Mouse (Mus musculus) gastrocnemius, postnatal 14 days (tissue): ENCODE measurements around the gene Ggnbp2. TPM values are rescaled to one million over a fixed set of nuclear protein-coding genes. Genes with fewer than 3 reads are reported as not detected.

ENCODE experiments used
- DNase-seq: peaks from one replicate; pipeline ENCODE4 v3.0.0; 2021; ENCODE audit warnings: mixed read lengths
- intact Hi-C: fragments of 180-260 bp; cut with DNase I; formaldehyde crosslinking; loops from one replicate; pipeline ENCODE4 v1.15.1; 2025; ENCODE audit warnings: low total_unique reads
- total RNA-seq, 2 experiments: library from RNA; stranded (reverse); gene quantifications; 2 replicates each; pipeline ENCODE4 v1.2.3; 2021

Ggnbp2 gene
- total RNA-seq, 2 experiments from 2014 or later = 33.9 to 40.8 TPM

DNA sequence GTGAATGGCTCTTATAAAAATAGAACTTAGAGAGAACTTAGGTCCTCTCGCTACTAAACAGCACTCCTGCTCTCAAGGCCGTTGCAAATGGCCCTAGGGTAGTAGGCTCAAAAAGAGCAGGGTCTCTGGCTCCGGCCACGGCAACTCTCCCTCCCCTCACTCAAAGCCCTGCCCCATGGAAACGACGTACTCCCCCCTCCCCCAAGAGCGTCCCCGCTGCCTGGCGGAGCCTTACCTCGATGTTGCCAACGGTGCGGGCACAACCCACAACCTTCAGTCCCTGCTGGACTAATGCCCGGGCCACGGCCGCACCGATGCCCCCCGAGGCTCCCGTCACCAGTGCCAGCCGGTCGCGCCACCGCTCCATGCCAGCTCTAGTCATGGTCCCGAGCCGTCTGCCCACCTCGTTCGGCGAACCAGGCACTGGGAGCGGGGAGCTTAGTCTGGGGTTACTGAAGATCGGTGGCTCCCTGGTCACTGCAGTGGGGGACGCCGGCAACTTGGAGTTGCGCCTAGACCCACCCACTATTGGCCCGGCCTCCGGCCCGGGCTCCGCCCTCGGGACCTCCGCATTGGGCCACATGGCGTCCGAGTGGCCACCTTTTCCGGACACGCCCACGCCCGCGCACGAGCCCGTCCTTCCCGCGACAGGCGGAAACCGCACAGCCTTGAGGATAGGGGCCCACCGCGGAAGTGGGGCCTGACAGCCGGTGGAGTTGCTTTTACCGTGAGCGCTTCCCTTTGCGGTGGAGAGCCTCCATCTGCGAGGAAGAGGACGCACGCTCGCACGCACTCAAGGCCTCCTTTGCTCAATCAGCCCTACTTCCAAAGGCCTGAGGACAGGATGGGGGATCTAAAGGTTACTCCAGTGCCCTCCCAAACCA is 41.9 kb downstream of the Ggnbp2 start, which contains the start of gene Dhrs11:
Gene Dhrs11 (minus strand): TSS at position 479 of the 884 bp plus-strand sequence.
- peak; percentile 95 for DNase-seq
- intact Hi-C loops = no loop called here

DNA sequence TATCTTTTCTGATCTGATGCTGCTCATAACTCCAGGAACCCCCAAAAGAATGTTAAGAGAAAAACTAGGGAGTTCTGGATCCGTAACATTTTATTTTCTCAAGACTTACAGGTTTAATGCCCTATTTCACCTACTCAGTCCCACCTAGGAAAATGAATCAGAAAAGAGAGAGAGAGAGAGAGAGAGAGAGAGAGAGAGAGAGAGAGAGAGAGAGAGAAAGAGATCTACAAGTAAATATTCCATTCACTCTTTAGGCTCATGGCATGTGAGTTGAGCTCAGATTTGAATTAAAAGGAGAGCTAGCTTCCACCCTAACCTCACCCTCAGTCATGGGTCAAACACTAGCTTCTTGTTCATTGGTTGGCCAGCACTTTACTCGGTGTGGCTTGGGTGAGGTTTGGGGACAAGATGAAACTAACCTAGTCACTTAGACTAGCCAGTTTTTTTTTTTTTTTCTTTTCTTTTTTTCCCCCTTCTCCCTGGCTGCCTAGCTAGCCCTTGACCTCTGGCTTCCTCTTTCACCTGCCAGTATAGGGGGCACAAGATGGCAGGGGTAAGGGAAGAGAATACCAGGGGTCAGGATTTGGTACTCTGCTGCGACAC is 42.6 kb downstream of the Ggnbp2 start:
- intact Hi-C loops = no loop called here
- DNase-seq = no peak

DNA sequence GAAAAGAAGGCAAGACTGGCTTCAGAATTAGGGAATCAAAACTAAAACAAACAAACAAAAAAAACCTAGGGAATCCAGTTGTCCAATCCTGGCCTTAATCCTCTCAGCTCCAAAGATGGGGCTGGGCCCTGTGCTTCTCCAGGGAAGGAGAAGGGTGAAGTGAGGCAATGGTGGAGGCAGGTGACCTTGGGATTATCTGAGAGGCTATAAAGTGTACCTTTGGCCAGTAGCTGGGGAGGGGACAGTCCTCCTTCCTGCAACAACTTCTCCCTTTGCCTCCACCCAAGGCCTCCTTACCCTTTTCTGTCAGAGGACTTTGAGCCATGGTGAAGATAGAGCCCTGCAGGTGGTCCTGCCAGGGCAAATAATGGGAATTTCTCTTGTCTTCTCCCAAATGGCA is 43.1 kb downstream of the Ggnbp2 start:
- no peak for DNase-seq
- intact Hi-C loops = no loop called here

DNA sequence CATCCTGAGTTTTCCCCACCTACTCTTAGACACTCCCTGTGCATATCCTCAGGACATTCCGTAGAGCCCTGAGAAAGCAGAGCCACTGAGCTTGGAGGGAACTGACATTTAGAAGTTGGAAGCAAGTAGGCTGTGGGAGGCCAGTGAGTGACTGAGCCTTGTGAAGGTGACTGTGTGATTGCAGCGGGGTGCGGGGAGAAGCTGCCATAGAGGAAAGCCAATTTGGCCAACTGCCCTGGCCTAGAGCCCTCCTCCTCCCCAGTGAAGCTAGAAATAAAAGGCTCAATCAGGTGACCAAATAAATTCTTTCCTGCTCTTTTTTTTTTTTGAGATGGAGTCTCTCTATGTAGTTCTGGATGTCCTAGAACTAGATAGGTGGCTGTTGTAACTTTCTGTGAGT is 44.4 kb downstream of the Ggnbp2 start:
- intact Hi-C loops = no loop called here

DNA sequence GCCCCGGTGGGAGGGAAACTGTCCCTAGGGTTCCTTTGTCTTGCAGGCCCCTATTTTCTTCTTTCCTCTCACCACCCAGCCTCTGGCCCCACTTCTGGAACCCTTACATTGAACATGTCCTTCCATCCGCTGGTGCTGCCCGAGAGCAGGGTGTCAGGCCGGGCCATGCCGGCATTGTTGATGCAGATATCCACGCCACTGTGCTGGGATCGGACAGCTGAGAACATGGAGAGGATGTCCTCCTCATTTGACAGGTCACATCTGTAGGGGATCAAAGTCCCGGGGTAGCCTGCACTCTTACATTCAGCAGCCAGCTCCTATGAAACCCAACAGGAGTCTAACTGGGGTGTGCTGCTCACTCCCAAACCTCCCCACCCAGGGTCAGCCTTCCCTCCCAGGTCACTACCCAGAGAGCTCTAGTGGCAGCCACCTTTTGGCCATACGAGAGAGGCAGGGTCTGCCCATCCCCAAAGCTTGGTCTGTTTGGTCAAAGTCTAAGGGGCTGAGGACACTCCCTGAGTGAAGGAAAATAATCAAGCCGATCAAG is 45.3 kb downstream of the Ggnbp2 start:
- intact Hi-C loops = no loop called here
- no peak for DNase-seq

More for the DNA sequence above, 44.4 kb downstream of the Ggnbp2 start:
- DNase-seq = peak; percentile 69

DNA sequence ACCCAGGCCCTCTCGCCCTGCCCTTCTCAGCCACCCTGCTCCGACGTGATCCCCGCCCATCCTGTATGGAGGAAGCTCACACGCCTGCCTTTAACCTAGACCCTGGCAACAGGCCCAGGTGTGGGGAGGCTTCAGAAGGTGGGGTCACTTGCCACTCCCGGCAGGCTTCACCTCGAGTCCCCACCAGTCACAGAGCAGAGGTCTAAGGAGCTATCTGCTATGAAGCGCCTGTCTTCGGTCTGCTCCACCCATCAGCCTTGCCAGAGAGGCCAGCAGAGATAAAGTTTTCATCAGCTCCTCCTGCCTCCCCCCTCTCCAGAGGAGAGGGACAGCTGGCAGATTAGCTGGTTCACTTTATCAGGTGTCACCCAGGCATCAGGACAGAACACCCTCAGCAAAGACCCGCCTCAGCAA is 47.1 kb downstream of the Ggnbp2 start:
- DNase-seq = no peak
- intact Hi-C loops = no loop called here

DNA sequence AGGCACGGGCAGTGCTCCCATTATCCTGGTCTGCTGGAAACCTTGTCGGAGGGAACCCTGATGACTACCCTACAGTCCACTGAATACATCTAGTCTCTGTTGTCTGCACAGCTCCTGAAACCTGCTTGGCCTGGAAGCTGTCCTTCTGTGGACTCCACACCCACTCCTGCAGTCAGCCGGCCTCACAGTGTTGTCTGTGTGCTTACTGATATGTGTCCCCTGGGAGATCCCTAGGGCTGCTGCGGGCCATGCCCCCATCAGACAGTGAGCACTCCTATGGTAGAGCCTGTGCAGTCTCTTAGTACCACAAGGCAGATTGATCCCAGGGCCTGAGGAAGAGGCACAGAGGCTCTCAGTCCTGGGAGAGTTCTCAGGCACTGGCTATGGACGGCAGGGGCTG is 48.1 kb downstream of the Ggnbp2 start:
- intact Hi-C loops = no loop called here

DNA sequence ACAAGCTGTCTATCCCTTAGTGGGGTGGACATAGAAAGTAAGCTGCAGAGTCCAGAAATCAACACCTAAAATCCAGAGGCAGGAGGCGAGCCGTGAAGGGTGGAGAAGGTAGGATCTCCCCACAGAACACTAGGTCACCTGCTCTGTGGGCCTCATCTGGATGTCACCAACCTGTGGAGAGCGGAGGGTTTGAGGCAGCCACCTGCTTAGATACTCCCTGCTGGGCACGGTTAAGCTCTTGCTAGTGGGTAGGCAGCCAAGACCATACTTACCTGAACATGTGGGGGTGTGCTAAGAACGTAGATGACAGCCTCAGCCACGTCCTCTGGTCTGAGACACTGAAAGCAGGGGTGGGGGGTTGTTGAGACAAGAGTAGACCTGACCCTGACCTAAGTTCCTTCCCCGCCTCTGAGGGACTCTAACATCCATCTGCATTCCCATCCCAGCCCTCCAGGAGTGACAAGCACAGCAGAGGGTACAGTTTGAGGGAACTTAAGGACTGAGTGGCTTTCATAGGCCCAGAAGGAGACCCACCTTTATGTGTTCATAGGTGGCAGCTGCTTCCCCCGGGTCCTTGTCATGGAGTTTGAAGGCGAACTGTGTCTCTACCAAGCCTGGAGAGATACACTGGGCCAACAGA is 49.4 kb downstream of the Ggnbp2 start:
- no peak for DNase-seq
- intact Hi-C loops = no loop called here

More for the DNA sequence above, 48.1 kb downstream of the Ggnbp2 start:
- DNase-seq = no peak

DNA sequence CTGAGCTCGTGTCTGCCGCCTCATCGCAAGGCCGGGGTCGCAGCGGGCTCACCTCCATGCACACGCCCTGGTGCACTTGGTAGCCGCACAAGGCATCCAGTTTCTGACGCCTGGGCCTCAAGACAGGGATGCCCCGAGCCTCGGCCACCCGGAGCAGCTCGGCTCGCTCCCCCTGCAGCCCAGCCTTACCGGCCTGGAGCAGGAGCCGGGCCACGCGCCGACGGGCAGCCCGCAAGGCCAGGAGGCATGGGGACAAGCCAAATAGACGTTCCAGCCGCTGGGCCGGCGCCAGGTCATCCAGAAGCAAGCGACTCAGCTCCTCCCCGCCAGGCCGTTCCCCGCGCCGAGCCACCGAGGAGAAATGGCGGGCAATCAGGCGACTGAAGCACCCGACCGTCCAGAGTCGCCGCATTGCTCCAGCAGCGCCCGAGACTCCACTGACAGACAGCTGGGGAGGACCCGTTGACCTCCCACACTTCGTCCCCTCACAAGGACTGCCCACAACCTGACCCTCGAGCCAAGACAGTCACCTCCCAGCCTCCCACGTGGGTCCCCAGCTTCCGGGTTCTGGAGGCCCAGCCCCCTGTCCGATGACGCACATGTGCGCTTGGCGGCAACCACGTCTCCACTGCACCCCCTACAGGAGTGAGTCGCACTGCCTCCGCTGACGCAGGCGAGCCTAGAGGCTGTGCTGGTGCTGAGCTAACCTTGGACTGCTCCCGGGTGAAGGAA is 51.5 kb downstream of the Ggnbp2 start, which contains the start of gene Mrm1:
Gene Mrm1 (minus strand): TSS at position 555 of the 732 bp plus-strand sequence.
- intact Hi-C loops = no loop called here
- peak; percentile 95 for DNase-seq

DNA sequence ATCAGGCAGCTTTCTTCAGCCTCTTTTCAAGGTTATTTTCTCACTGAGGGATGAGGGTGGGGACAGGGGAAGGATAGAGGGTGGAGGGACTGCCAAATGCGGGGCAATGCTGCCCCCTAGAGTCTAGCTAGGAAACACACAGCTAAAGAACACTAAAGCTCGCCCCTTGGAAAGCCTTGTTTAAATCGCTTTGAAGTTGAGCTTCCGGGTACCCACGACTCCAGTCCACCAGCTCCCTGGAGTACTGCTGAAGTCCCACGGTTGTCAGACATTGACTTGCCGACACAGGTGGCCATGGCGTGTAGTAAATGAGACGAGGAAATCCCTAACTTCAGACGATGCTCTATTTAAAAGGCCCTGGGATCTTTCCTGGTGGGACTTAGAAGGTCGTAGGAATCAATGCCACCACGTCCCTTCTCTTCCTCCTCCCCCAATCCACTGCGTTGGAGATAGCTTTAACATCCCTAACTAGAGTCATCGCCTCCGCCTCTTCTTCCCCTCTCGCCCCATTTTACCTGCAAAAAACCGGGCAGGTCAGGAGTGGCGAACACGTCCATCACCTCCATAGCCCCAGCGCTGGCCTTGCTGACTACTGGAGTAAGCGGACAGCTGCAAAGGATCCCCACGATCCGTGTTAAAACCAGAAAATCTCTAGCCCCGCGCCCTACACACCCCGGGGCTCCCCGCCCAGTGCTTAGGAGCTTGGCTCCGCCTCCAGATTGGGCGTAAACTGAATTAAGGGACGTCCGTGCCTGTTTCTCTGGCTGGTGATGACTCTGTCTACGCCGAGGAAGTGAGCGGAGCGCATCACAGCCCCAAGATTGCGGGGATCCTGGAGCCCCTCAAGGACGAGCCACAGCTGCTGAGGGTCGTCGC is 52.3 kb downstream of the Ggnbp2 start:
- DNase-seq = peak; percentile 78
- intact Hi-C loops = no loop called here

DNA sequence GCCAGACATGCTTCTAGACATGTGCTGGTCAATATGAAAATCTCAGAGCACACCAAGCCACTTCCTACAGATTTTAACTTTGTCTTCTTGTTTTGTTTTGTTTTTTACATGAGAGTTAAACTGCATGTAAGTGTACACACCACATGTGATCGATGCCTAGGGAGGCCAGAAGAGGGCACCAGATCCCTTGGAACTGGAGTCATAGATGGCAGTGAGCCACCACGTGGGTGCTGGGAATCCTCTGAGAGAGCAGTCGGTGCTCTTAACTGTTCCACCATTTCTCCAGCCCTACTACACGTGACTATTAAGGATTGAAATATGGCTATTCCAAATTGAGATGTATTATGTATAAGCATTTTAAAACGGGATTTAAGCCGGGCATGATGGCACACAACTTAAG is 53.3 kb downstream of the Ggnbp2 start:
- DNase-seq = no peak

DNA sequence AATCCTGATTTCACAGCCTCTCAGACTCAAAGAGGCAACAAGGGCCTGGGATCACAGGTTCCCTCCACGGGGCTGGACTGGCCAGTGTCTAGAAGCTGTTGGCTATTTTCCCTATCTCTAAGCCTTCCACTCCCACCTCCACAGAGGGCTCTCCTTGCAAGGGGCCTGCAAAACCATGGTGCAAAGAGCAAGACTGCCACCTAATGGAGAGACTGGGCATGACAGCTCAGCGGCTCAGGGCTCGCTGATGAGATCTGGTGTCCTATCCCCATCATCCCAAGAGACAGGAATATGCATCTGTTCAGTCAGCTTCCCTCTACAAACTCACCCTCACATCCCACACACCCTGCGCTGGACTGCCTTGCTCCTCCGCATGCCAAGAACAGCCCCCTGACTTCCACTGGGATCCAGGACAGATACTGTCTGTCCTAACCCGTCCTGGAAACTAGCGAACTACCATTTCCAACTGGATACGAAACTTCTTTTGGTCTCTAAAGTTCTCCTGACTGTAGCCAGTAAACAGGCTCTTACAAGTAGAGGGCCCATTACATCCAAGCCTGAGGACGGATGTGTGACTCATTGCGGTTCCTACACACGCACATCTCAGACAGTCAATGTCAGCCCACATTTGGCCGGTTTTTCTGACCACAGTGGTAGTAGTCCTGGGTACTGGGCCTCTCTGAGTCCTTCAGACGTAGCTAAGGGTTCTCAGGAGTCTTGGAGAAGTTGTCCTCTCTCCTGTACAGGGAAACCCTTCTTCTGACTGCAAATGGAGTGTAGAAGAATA is 56.7 kb downstream of the Ggnbp2 start:
- DNase-seq = peak; percentile 65
- intact Hi-C loops = loop anchor here (5.0 kb wide), 1 partner anchor 382 kb away; no protein-coding TSS in a partner anchor

More for the DNA sequence above, 53.3 kb downstream of the Ggnbp2 start:
- intact Hi-C loops = no loop called here

DNA sequence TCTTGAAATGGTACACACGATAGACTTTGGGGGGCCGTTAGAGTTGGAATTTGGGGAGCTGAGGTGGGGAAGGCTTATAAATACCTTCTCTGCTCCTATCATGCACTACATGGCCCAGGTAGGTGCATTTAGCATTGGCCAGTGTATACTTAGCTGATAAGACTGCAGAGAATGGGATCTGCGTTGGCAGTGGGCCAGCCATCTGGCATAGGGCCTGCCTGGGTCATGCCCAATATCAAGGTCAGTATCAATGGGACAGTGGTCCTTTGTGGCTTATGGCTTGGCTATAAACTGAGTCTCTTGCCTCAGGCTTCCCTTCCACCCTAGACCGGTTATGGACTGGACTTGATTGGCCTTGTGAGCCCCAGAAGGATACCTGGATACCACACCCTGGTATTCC is 66.2 kb downstream of the Ggnbp2 start:
- no peak for DNase-seq
- intact Hi-C loops = no loop called here

DNA sequence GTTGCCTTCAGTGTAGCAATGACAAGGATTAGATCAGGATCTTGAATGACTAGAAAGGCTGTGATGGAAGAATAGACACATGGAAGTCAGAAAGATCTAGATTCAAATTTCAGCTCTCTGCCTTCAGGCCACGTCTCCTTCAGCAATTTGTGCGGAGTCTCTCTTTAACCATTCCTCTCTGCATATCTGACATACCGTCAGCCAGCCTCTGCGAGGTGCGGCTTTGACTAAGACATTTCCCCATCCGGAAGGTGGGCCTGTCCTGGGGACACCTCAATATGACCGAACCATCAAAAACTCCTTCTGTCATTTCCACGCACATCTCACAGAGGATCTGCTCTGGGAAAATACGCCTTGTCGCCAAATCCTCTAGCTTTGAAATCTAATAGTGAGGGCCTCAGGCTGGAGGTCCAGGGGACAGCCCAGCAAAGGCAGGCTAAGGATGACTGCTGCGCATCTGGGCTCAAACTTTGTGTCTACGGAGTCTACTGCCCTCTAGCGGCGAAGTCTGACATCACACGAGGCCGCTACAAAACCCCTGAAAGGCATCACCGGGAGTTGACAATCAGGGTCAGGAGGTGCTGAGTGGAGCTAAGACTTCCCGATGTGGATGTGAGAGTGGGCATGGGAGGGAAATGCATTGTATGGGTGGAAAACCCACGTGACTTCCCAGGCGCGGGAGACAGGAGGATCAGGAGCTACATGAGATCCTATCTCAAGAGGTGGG is 72.8 kb downstream of the Ggnbp2 start:
- peak; percentile 62 for DNase-seq
- intact Hi-C loops = loop anchor here (5.0 kb wide), 1 partner anchor 530 kb away; no protein-coding TSS in a partner anchor

DNA sequence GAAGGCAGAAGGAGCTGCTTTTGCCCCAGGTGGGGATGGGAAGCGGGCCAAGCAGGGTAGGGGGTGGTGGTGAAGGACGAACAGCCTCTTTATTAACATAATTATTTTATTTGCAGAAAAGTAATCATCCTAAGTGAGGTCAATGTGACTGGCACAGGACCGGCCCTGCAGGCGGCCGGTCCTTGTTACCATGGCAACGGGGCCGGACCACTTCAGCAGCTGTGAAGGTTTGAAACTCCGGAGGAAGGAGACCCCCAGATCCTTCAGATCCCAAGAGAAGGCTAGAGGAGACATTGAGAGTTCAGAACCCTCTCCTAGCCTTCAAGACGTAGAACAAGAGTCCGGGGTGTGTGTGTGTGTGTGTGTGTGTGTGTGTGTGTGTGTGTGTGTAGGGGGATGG is 73.6 kb downstream of the Ggnbp2 start:
- DNase-seq = no peak
- intact Hi-C loops = loop anchor here (5.0 kb wide), 1 partner anchor 530 kb away; no protein-coding TSS in a partner anchor

DNA sequence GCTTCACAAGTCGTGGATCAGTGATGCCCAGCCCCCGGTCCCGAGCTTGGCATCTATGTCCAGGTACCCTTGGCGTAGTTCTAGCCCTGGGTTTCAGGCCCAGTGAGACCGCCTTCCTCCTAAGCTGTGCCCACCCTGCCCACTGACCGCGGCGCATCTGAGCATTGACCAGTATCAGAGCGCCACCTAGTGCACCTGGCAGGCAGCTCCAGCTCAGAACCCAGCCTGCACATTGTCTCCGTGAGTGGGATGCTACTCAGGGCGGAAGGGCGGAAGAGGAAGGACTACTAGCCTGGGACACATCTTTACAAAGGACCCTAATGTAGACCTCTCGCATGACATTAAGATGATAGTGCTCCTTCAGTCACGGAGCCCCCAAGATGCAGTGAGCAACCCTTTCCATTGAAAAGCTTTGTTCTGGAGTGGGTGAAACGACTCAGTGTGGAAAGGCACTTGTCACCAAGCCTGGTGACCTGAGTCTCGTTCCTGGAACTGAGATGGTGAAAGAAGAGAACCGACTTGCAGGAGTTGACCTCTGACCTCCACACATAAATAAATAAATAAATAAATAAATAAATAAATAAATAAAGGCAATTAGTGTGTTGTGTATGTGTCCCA is 76.0 kb downstream of the Ggnbp2 start:
- intact Hi-C loops = loop anchor here (5.0 kb wide), 2 partner anchors 367 to 527 kb away; no protein-coding TSS in a partner anchor
- peak; percentile 55 for DNase-seq
